Mouse (Mus musculus) ovary, postnatal 14 days (tissue): ENCODE measurements around the gene Tcl1b5.

Experiments used
- DNase-seq: peaks from one replicate; pipeline ENCODE4 v3.0.0; 2022; ENCODE audit warnings: low spot score

Gene Tcl1b5

GRCm38 (mm10) chr12:105209231-105209630, 33.1 kb downstream of the Tcl1b5 start:
- DNase-seq, result no peak

GRCm38 (mm10) chr12:105217101-105217760, 41.1 kb downstream of the Tcl1b5 start:
- DNase-seq, result no peak

- DNase-seq, result no peak
Observed at GRCm38 (mm10) chr12:105222601-105223319, 46.6 kb downstream of the Tcl1b5 start, which contains the start of gene Tcl1. Tcl1 (minus strand) TSS chr12:105222793.

- no peak for DNase-seq
Observed at GRCm38 (mm10) chr12:105224621-105225320, 48.6 kb downstream of the Tcl1b5 start.
